Mouse (Mus musculus): ENCODE measurements around the gene Dcaf11. TPM values are rescaled to one million over a fixed set of nuclear protein-coding genes. Genes with fewer than 3 reads are reported as not detected.

Dcaf11 gene
- total RNA-seq, 1 experiment from 2014 or later: 118 TPM

DNA sequence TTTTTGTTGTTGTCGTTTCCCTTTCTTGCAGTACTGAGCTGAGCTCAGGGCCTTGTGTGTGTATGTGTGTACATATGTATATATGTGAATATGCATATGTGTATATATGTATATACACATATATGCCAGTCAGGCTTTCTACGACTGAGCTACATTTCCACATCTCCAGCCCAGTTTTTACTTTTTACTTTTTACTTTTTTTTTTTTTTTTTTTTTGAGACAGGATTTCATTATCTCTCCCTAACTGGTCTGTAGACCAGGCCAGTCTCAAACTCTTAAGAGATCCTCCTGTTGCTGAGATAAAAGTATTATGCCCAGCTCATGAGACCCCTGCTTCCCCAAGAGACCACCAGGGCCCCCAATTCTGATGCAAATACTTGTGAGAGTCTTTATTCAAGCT, 57.0 kb downstream of the Dcaf11 start:
- DNase-seq: no peak

GRCm38 (mm10) chr14:55617822-55618221, 58.0 kb downstream of the Dcaf11 start, which contains the start of gene Rec8:
Rec8 (plus strand) TSS chr14:55618037.
- peak; percentile 67 for DNase-seq

GRCm38 (mm10) chr14:55618486-55619195, 58.8 kb downstream of the Dcaf11 start:
- no peak for DNase-seq

Other genes with a start within 250 kb of the Dcaf11 start
- gene Dhrs4, start 81.2 kb upstream of the Dcaf11 start, total RNA-seq (2021): 130 and 149 TPM in 2 replicates
- gene Carmil3, start 69.4 kb upstream of the Dcaf11 start, total RNA-seq (2021): 6.9 TPM in 2 replicates
- gene Cpne6, start 49.6 kb upstream of the Dcaf11 start, total RNA-seq (2021): 0.45 TPM in 1 of 2 replicates, not detected in the other
- not detected in 2 replicates for gene Nrl, start 35.0 kb upstream of the Dcaf11 start, total RNA-seq (2021)
- 35.1 and 42.8 TPM in 2 replicates for gene Pck2, start 19.7 kb upstream of the Dcaf11 start, total RNA-seq (2021)
- 1.2 TPM in 1 of 2 replicates, not detected in the other for gene A730061H03Rik, start 400 bp downstream of the Dcaf11 start, total RNA-seq (2021)
- gene Fitm1, start 15.6 kb downstream of the Dcaf11 start, total RNA-seq (2021): 0.79 and 2.1 TPM in 2 replicates
- 316 and 330 TPM in 2 replicates for gene Psme1, start 18.1 kb downstream of the Dcaf11 start, total RNA-seq (2021)
- gene Emc9, start 25.3 kb downstream of the Dcaf11 start, total RNA-seq (2021): 37.5 and 45.2 TPM in 2 replicates
- gene Psme2, start 31.1 kb downstream of the Dcaf11 start, total RNA-seq (2021): 349 and 376 TPM in 2 replicates
- gene Rnf31, start 31.7 kb downstream of the Dcaf11 start, total RNA-seq (2021): 24.8 and 37.7 TPM in 2 replicates
- gene Irf9, start 43.6 kb downstream of the Dcaf11 start, total RNA-seq (2021): 12.9 and 16.7 TPM in 2 replicates
- gene Rec8, start 58.0 kb downstream of the Dcaf11 start, total RNA-seq (2021): 4.4 and 6.9 TPM in 2 replicates
- gene Ipo4, start 76.0 kb downstream of the Dcaf11 start, total RNA-seq (2021): 78.2 and 105 TPM in 2 replicates
- gene Gm49378, start 77.9 kb downstream of the Dcaf11 start, total RNA-seq (2021): 2.4 and 3.9 TPM in 2 replicates
- 68.4 and 78.5 TPM in 2 replicates for gene Tm9sf1, start 83.8 kb downstream of the Dcaf11 start, total RNA-seq (2021)
- gene Tssk4, start 90.2 kb downstream of the Dcaf11 start, total RNA-seq (2021): 1.9 and 3.1 TPM in 2 replicates
- 50.4 and 60.3 TPM in 2 replicates for gene Mdp1, start 100.5 kb downstream of the Dcaf11 start, total RNA-seq (2021)
- gene Gmpr2, start 111.9 kb downstream of the Dcaf11 start, total RNA-seq (2021): 24.0 and 25.8 TPM in 2 replicates
- gene Nedd8, start 112.1 kb downstream of the Dcaf11 start, total RNA-seq (2021): 297 and 307 TPM in 2 replicates
- 26.1 and 27.4 TPM in 2 replicates for gene Tinf2, start 121.8 kb downstream of the Dcaf11 start, total RNA-seq (2021)
- gene Tgm1, start 153.9 kb downstream of the Dcaf11 start, total RNA-seq (2021): 0.74 and 2.3 TPM in 2 replicates
- gene Rabggta, start 162.3 kb downstream of the Dcaf11 start, total RNA-seq (2021): 19.5 and 21.1 TPM in 2 replicates
- 81.5 and 93.6 TPM in 2 replicates for gene Dhrs1, start 185.7 kb downstream of the Dcaf11 start, total RNA-seq (2021)
- 15.9 and 16.2 TPM in 2 replicates for gene Nop9, start 185.7 kb downstream of the Dcaf11 start, total RNA-seq (2021)
- gene Cideb, start 198.5 kb downstream of the Dcaf11 start, total RNA-seq (2021): 1.7 and 22.1 TPM in 2 replicates
- gene Ltb4r2, start 201.4 kb downstream of the Dcaf11 start, total RNA-seq (2021): 0.11 and 0.37 TPM in 2 replicates
- gene Ltb4r1, start 206.0 kb downstream of the Dcaf11 start, total RNA-seq (2021): 0.48 and 0.71 TPM in 2 replicates
- 14.3 and 17.3 TPM in 2 replicates for gene Adcy4, start 224.1 kb downstream of the Dcaf11 start, total RNA-seq (2021)
- gene Ripk3, start 228.9 kb downstream of the Dcaf11 start, total RNA-seq (2021): 5.2 and 7.8 TPM in 2 replicates

Measured in adrenal gland, postnatal 14 days (tissue).